Mouse (Mus musculus) cerebellum, adult 2 months (tissue): ENCODE measurements around the gene Lrrc4b. TPM values are rescaled to one million over a fixed set of nuclear protein-coding genes. Genes with fewer than 3 reads are reported as not detected.

Experiments used
- DNase-seq, 2 experiments: peaks; one replicate each; pipeline ENCODE4 v3.0.0; 2021
- H3K27ac ChIP-seq: fragments of 200-500 bp; 2 replicates; pipeline ENCODE4 v1.5.1; 2012; ENCODE audit warnings: low read length, control low read depth, inconsistent platforms; ENCODE audit not compliant: insufficient read depth
- H3K27me3 ChIP-seq: fragments of 200-500 bp; 2 replicates; pipeline ENCODE4 v1.6.1; 2012; ENCODE audit warnings: inconsistent platforms, mild to moderate bottlenecking, low read length, moderate library complexity; ENCODE audit not compliant: control insufficient read depth, insufficient read depth
- H3K4me1 ChIP-seq: fragments of 200-500 bp; 2 replicates; pipeline ENCODE4 v1.6.1; 2011; ENCODE audit warnings: low read length; ENCODE audit not compliant: control insufficient read depth, insufficient read depth
- H3K4me3 ChIP-seq: fragments of 200-500 bp; replicated peaks from 2 replicates; pipeline ENCODE3; 2011; ENCODE audit warnings: mild to moderate bottlenecking, low read depth, low read length, control low read depth; ENCODE audit not compliant: insufficient read depth
- CTCF ChIP-seq: fragments of 200-500 bp; IDR thresholded peaks from 2 replicates; pipeline ENCODE4 v1.5.1; 2011; ENCODE audit warnings: low read depth, mild to moderate bottlenecking, control low read depth, low read length, moderate library complexity, borderline replicate concordance; ENCODE audit not compliant: insufficient read depth
- POLR2A ChIP-seq: fragments of 200-500 bp; IDR thresholded peaks from 2 replicates; pipeline ENCODE4 v1.6.1; 2011; ENCODE audit warnings: low read length, control low read depth, borderline replicate concordance; ENCODE audit not compliant: insufficient read depth
- WGBS: fragments of 180-500 bp; shearing (Covaris S2); methylation state at CpG from one replicate; pipeline ENCODE4 v1.1.7; 2018; 5-methylcytosine and 5-hydroxymethylcytosine counted together
- polyA plus RNA-seq: library from polyadenylated mRNA; depleted of rRNA; stranded (reverse); fragments of >200 nt; gene quantifications from 2 replicates; pipeline ENCODE4 v1.2.3, GENCODE M21; 2012

Lrrc4b gene
- polyA plus RNA-seq, 1 experiment: 214 TPM

DNA sequence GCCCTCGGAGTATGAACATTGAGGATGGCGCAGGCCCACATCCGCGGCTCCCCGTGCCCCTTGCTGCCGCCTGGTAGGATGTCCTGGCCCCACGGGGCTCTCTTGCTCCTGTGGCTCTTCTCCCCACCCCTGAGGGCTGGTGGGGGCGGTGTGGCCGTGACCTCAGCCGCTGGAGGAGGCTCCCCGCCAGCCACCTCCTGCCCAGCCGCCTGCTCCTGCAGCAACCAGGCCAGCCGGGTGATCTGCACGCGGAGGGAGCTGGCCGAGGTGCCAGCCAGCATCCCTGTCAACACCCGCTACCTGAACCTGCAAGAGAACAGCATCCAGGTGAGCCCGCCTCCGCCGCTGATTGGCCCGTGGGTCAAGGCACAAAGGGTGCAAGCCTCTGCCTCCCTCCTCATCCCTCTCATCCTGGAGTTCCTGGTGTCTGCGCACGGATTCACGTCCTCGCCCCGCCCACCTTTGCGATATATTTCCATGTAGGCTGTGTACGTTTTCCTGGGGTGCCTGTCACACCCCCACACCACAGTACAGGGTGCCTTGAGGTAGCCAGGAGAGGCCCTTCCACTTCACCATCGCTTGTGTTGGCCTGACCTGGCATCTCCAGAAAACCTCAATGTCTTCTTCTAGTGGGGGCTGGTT is 16.2 kb downstream of the Lrrc4b start:
- Histone ChIP-seq H3K27me3 (no peaks in the 10 kb centered on the region), H3K4me1 (peaks cover 52% of the 10 kb centered on the region)

DNA sequence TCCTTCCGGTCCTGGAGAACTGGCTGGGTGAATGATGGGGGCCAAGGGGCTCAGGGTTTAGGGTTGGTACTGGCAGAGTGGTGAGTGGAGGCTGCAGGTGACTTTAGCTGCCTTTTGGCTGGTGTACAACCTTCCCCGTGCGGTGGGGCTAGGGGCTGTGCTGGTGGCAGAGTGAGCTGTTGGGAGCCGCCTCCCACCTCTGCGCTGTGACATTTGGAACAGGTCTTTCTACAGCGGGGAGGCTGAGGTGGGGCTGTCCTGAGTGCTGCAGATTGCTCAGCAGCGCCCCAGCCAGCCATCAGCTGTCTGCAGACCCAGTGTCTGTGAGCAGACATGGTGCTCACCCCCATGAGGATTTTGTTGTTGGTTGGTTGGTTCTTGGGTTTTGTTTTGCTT is 16.7 kb downstream of the Lrrc4b start:
- Histone ChIP-seq H3K4me1 (peaks cover 47% of the 10 kb centered on the region), H3K27ac (peak overlapping the region; percentile 95)
- WGBS: 6% methylated on average over 7 of the region's 7 CpGs

More for the DNA sequence above, 16.2 kb downstream of the Lrrc4b start:
- WGBS: 15% methylated on average over 29 of the region's 29 CpGs
- TF ChIP-seq POLR2A: no peak
- no peak for TF ChIP-seq CTCF
- DNase-seq: peak; percentile 57 to 67
- H3K4me3 ChIP-seq: peak overlapping the region; percentile 84
- H3K27ac ChIP-seq: peak overlapping the region; percentile 95

DNA sequence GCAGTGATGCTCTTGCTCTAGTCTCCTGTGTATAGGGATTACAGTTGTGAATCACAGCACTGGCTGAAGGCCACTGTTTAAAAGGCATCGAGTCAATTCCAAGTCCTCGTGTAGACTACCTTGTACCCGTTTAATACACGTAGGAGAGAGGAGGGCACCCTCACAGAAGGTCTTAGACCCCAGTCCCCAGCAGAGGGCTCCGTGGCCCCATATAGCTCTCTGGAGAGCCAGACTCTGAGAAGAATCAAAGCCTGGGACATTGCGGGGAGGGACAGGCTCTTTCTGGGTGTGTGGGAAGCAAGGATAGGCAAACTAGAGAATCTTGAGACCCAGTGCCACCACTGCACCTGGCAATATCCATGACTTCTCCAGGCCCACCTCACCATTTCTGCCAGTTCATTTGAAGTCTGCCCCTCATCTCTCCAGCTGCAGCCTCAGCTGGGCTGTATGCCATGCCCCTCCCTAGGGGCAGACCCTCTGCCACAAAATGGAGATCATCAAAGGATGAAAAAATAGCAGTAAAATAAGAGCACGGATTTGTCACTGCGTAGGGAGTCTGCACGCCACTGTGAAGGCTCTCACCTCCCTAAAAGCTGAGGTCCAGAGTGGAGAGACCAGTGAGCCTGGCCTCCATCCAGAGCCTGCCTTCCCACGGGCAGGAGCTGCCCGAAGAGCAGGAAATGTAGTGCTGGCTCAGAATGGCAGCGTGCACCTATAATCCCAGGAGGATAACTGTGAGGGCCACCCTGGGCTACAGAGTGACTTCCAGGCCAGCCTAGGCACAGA is 17.4 kb downstream of the Lrrc4b start:
- 4% methylated on average over 12 of the region's 12 CpGs for WGBS
- H3K27ac ChIP-seq: peak overlapping the region; percentile 27

More for the DNA sequence above, 16.7 kb downstream of the Lrrc4b start:
- Histone ChIP-seq H3K4me3 (peak overlapping the region; percentile 35), H3K27me3 (no peaks in the 10 kb centered on the region)
- DNase-seq: peak; percentile 50 to 61
- no peak for TF ChIP-seq POLR2A
- no peak for TF ChIP-seq CTCF

DNA sequence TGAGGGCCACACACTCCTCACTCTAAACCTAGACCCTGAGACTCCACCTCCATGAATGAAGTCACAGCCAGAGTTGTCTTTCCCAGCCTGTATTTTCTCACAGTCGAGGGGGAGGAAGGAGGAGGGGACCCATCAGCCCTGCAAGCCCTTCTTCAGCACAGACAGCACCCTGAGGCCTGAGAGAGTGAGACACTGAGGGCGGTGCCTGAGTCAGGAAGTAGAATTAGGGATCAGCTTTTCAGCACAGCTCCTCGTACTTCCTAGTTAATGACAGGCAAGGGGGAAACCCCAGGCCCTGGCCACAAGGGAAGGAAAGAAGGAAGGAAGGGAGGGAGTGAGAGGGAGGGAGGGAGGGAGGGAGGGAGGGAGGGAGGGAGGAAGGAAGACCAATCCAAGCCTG is 24.4 kb downstream of the Lrrc4b start:
- Histone ChIP-seq H3K4me1 (peaks cover 30% of the 10 kb centered on the region), H3K27me3 (no peaks in the 10 kb centered on the region), H3K27ac (no peak overlapping the region), H3K4me3 (no peak overlapping the region)
- peak in 1 of 2 experiments; percentile 23 for DNase-seq
- TF ChIP-seq POLR2A (no peak), CTCF (no peak)
- 23% methylated on average over 3 of the region's 3 CpGs for WGBS

More for the DNA sequence above, 17.4 kb downstream of the Lrrc4b start:
- H3K4me1 ChIP-seq: peaks cover 48% of the 10 kb centered on the region
- H3K4me3 ChIP-seq: peak overlapping the region; percentile 17
- TF ChIP-seq CTCF: no peak; the same call in 1 of the 2 replicates
- TF ChIP-seq POLR2A: no peak
- no peaks in the 10 kb centered on the region for H3K27me3 ChIP-seq
- DNase-seq: peak; percentile 79 to 83

DNA sequence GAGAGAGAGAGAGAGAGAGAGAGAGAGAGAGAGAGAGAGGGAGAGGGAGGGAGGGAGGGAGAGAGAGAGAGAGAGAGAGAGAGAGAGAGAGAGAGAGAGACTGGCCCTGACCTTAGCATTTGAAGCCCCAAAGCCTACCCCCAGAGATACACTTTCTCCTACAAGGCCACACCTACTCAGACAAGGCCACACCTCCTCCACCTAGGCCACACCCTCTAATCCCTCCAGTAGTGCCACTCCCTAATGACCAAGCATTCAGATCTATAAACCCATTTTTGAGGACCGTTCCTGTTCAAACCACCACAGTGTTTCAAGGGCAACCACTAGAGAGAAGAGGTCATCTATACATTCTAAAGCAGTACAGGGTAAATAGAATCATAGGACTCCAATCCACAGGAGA is 27.5 kb downstream of the Lrrc4b start:
- peak in 1 of 2 experiments; percentile 10 for DNase-seq
- Histone ChIP-seq H3K4me3 (no peak overlapping the region), H3K4me1 (peaks cover 33% of the 10 kb centered on the region), H3K27ac (no peak overlapping the region), H3K27me3 (no peaks in the 10 kb centered on the region)
- WGBS: 96% methylated on average over 1 of the region's 1 CpGs
- TF ChIP-seq POLR2A (no peak), CTCF (no peak)

DNA sequence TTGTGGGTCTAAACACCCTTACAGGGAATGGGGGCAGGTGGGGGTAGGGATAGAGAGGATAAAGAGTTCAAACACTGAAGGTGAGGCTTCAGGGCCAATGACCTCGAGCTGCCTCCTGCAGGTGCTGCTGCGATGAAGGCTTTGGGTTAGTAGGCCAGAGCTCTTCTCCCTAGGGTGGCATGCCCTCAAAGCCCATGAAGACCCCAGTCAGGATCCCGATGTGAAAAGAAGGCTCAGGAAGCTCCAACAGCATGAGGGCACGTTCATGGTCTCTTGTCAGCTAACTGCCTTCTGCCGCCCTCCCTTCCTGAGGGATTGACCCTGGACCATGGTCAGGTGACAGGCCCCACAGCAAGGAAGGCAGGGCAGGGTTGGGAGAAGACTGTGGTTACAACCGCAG is 31.2 kb downstream of the Lrrc4b start:
- TF ChIP-seq POLR2A (no peak), CTCF (no peak)
- 48% methylated on average over 6 of the region's 6 CpGs for WGBS
- DNase-seq: peak in 1 of 2 experiments; percentile 27
- H3K27ac ChIP-seq: 0 out of 2 replicates have a peak overlapping the region, but pooled peaks have one; percentile 39
- H3K4me1 ChIP-seq: peaks cover 41% of the 10 kb centered on the region
- no peaks in the 10 kb centered on the region for H3K27me3 ChIP-seq
- no peak overlapping the region for H3K4me3 ChIP-seq

DNA sequence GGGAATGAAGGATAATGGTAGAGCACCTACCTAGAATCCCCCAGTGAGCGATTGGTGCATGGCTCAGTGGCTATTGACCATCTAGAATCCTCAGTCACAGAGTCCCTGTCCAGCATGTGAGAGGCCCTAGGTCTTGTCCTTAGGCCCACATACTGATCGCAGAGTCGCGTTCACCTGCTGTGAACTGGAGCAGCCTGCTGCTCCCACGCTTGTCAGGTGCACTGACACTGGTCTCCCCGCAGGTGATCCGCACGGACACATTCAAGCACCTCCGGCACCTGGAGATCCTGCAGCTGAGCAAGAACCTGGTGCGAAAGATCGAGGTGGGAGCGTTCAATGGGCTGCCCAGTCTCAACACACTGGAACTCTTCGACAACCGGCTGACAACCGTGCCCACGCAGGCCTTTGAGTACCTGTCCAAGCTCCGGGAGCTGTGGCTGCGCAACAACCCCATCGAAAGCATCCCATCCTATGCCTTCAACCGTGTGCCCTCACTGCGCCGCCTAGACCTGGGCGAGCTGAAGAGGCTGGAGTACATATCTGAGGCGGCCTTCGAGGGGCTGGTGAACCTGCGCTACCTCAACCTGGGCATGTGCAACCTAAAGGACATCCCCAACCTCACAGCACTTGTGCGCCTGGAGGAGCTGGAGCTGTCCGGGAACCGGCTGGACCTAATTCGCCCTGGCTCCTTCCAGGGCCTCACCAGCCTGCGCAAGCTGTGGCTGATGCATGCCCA is 32.1 kb downstream of the Lrrc4b start:
- peak overlapping the region; percentile 39 for H3K27ac ChIP-seq
- TF ChIP-seq CTCF (no peak), POLR2A (no peak)
- no peaks in the 10 kb centered on the region for H3K27me3 ChIP-seq
- H3K4me1 ChIP-seq: peaks cover 47% of the 10 kb centered on the region
- no peak overlapping the region for H3K4me3 ChIP-seq
- 55% methylated on average over 31 of the region's 31 CpGs for WGBS
- DNase-seq: peak; percentile 45 to 56
